Mouse (Mus musculus): ENCODE results near the gene Tspan2.

Tspan2 gene

GRCm38 (mm10) chr3:102723841-102724570 is 10.3 kb upstream of the Tspan2 start:
- no peaks in the 10 kb centered on the region for H3K27me3 ChIP-seq (ENCODE audit: control insufficient read depth, insufficient read depth, low read length, poor library complexity, severe bottlenecking)
- no peaks in the 10 kb centered on the region for H3K36me3 ChIP-seq (ENCODE audit: control insufficient read depth, insufficient read depth, low read length, poor library complexity, severe bottlenecking)
- peak; percentile 28 for DNase-seq (ENCODE audit: low read depth, low spot score)

GRCm38 (mm10) chr3:102724798-102725459 is 9.4 kb upstream of the Tspan2 start:
- Histone ChIP-seq H3K36me3 (ENCODE audit: control insufficient read depth, insufficient read depth, low read length, poor library complexity, severe bottlenecking) (no peaks in the 10 kb centered on the region), H3K27me3 (ENCODE audit: control insufficient read depth, insufficient read depth, low read length, poor library complexity, severe bottlenecking) (no peaks in the 10 kb centered on the region)
- DNase-seq (ENCODE audit: low read depth, low spot score), result peak; percentile 23

GRCm38 (mm10) chr3:102729416-102729815 is 4.9 kb upstream of the Tspan2 start:
- Histone ChIP-seq H3K27me3 (ENCODE audit: control insufficient read depth, insufficient read depth, low read length, poor library complexity, severe bottlenecking) (no peaks in the 10 kb centered on the region), H3K36me3 (ENCODE audit: control insufficient read depth, insufficient read depth, low read length, poor library complexity, severe bottlenecking) (no peaks in the 10 kb centered on the region)
- DNase-seq (ENCODE audit: low read depth, low spot score), result no peak

- Histone ChIP-seq H3K36me3 (ENCODE audit: control insufficient read depth, insufficient read depth, low read length, poor library complexity, severe bottlenecking) (no peaks in the 10 kb centered on the region), H3K27me3 (ENCODE audit: control insufficient read depth, insufficient read depth, low read length, poor library complexity, severe bottlenecking) (no peaks in the 10 kb centered on the region)
- DNase-seq (ENCODE audit: low read depth, low spot score), result no peak
Measured at GRCm38 (mm10) chr3:102731112-102731511, 3.2 kb upstream of the Tspan2 start.

GRCm38 (mm10) chr3:102732619-102733018 is 1.7 kb upstream of the Tspan2 start:
- no peaks in the 10 kb centered on the region for H3K36me3 ChIP-seq (ENCODE audit: control insufficient read depth, insufficient read depth, low read length, poor library complexity, severe bottlenecking)
- peak; percentile 55 for DNase-seq (ENCODE audit: low read depth, low spot score)
- H3K27me3 ChIP-seq (ENCODE audit: control insufficient read depth, insufficient read depth, low read length, poor library complexity, severe bottlenecking), result no peaks in the 10 kb centered on the region

- peak; percentile 79 for DNase-seq (ENCODE audit: low read depth, low spot score)
- Histone ChIP-seq H3K36me3 (ENCODE audit: control insufficient read depth, insufficient read depth, low read length, poor library complexity, severe bottlenecking) (no peaks in the 10 kb centered on the region), H3K27me3 (ENCODE audit: control insufficient read depth, insufficient read depth, low read length, poor library complexity, severe bottlenecking) (no peaks in the 10 kb centered on the region)
Measured at GRCm38 (mm10) chr3:102733050-102733449, 1.3 kb upstream of the Tspan2 start.

GRCm38 (mm10) chr3:102733936-102734312 is 405 bp upstream of the Tspan2 start:
- no peak for DNase-seq (ENCODE audit: low read depth, low spot score)
- Histone ChIP-seq H3K27me3 (ENCODE audit: control insufficient read depth, insufficient read depth, low read length, poor library complexity, severe bottlenecking) (no peaks in the 10 kb centered on the region), H3K36me3 (ENCODE audit: control insufficient read depth, insufficient read depth, low read length, poor library complexity, severe bottlenecking) (no peaks in the 10 kb centered on the region)

- H3K36me3 ChIP-seq (ENCODE audit: control insufficient read depth, insufficient read depth, low read length, poor library complexity, severe bottlenecking), result no peaks in the 10 kb centered on the region
- no peaks in the 10 kb centered on the region for H3K27me3 ChIP-seq (ENCODE audit: control insufficient read depth, insufficient read depth, low read length, poor library complexity, severe bottlenecking)
- DNase-seq (ENCODE audit: low read depth, low spot score), result peak; percentile 68
Measured at GRCm38 (mm10) chr3:102735031-102735558, 766 bp downstream of the Tspan2 start.

- H3K36me3 ChIP-seq (ENCODE audit: control insufficient read depth, insufficient read depth, low read length, poor library complexity, severe bottlenecking), result no peaks in the 10 kb centered on the region
- no peaks in the 10 kb centered on the region for H3K27me3 ChIP-seq (ENCODE audit: control insufficient read depth, insufficient read depth, low read length, poor library complexity, severe bottlenecking)
- no peak for DNase-seq (ENCODE audit: low read depth, low spot score)
Measured at GRCm38 (mm10) chr3:102735638-102736037, 1.3 kb downstream of the Tspan2 start.

- H3K27me3 ChIP-seq (ENCODE audit: control insufficient read depth, insufficient read depth, low read length, poor library complexity, severe bottlenecking), result no peaks in the 10 kb centered on the region
- no peaks in the 10 kb centered on the region for H3K36me3 ChIP-seq (ENCODE audit: control insufficient read depth, insufficient read depth, low read length, poor library complexity, severe bottlenecking)
- peak; percentile 33 for DNase-seq (ENCODE audit: low read depth, low spot score)
Measured at GRCm38 (mm10) chr3:102736436-102736835, 2.1 kb downstream of the Tspan2 start.

GRCm38 (mm10) chr3:102737106-102737505 is 2.8 kb downstream of the Tspan2 start:
- no peak for DNase-seq (ENCODE audit: low read depth, low spot score)

GRCm38 (mm10) chr3:102738161-102738901 is 4.0 kb downstream of the Tspan2 start:
- H3K27me3 ChIP-seq (ENCODE audit: control insufficient read depth, insufficient read depth, low read length, poor library complexity, severe bottlenecking), result no peaks in the 10 kb centered on the region
- H3K36me3 ChIP-seq (ENCODE audit: control insufficient read depth, insufficient read depth, low read length, poor library complexity, severe bottlenecking), result no peaks in the 10 kb centered on the region
- DNase-seq (ENCODE audit: low read depth, low spot score), result peak; percentile 68

More at GRCm38 (mm10) chr3:102737106-102737505, 2.8 kb downstream of the Tspan2 start:
- Histone ChIP-seq H3K36me3 (ENCODE audit: control insufficient read depth, insufficient read depth, low read length, poor library complexity, severe bottlenecking) (no peaks in the 10 kb centered on the region), H3K27me3 (ENCODE audit: control insufficient read depth, insufficient read depth, low read length, poor library complexity, severe bottlenecking) (no peaks in the 10 kb centered on the region)

GRCm38 (mm10) chr3:102738926-102739325 is 4.6 kb downstream of the Tspan2 start:
- no peak for DNase-seq (ENCODE audit: low read depth, low spot score)
- no peaks in the 10 kb centered on the region for H3K36me3 ChIP-seq (ENCODE audit: control insufficient read depth, insufficient read depth, low read length, poor library complexity, severe bottlenecking)
- no peaks in the 10 kb centered on the region for H3K27me3 ChIP-seq (ENCODE audit: control insufficient read depth, insufficient read depth, low read length, poor library complexity, severe bottlenecking)

GRCm38 (mm10) chr3:102742725-102743124 is 8.4 kb downstream of the Tspan2 start:
- Histone ChIP-seq H3K27me3 (ENCODE audit: control insufficient read depth, insufficient read depth, low read length, poor library complexity, severe bottlenecking) (no peaks in the 10 kb centered on the region), H3K36me3 (ENCODE audit: control insufficient read depth, insufficient read depth, low read length, poor library complexity, severe bottlenecking) (no peaks in the 10 kb centered on the region)
- no peak for DNase-seq (ENCODE audit: low read depth, low spot score)

GRCm38 (mm10) chr3:102743202-102743601 is 8.9 kb downstream of the Tspan2 start:
- Histone ChIP-seq H3K27me3 (ENCODE audit: control insufficient read depth, insufficient read depth, low read length, poor library complexity, severe bottlenecking) (no peaks in the 10 kb centered on the region), H3K36me3 (ENCODE audit: control insufficient read depth, insufficient read depth, low read length, poor library complexity, severe bottlenecking) (no peaks in the 10 kb centered on the region)
- DNase-seq (ENCODE audit: low read depth, low spot score), result no peak
